In the genomic region with DNA sequence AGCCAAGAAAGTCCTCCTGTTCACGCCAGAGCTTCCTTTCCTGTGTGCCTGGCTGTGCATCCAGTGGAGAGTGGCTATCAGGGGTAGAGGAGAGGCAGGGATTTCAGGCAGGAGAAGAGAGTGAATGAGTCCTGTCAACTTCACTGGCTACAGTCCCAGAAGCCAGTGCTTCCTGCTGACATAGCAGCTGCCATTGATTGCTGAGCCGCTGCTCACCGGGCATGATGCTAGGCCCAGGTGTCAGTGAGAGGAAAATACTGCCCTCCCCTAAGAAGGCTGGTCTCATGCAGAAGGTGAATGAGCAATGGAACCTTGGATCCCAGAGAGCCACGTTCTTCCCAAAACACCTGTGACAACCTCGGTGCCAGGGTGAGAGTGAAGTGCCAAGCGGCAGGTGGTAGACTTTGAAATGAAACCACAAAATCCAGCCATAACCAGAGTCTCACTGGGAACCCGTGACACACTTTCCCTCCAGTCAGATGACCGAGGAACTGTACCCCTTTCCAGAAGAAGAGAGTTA, we compare ENCODE assay signal across 17 mouse cellular contexts.
A peak's percentile ranks its signal among the peaks of the same experiment; 100 is the strongest.
DNase-seq lines count a peak whose midpoint lies in the region.
"Had no signal": no experiment of that assay in that cellular context is flagged by ENCODE, and none has a peak within 500 bp of the region (broad histone marks: within the 10 kb centered on the region; RNA-seq: fewer than 3 reads in every experiment).

No protein-coding gene starts in this region.

- DNase-seq in 3134 (ENCODE audit: extremely low read depth, insufficient read length, low spot score) (peak; percentile 11), 3T3-L1 (ENCODE audit: low read depth, low spot score) (peak; percentile 13)
- DNase-seq in cerebellum, adult 18-20 months = peak; percentile 36 to 40
- peak; percentile 56 to 71 for DNase-seq in cerebellum, postnatal 25 days
- no peak for DNase-seq in kidney, postnatal 4 days
- DNase-seq in ovary, postnatal 36 days (ENCODE audit: low spot score) = no peak
- DNase-seq in embryo, embryonic 10.5 days (ENCODE audit: low spot score) = no peak
- DNase-seq: adrenal gland, postnatal 14 days; forebrain, postnatal 0 days; gastrocnemius, postnatal 10 days; heart, adult 2 months; kidney, adult 8-10 months; kidney, postnatal 14 days; lung, adult 2 months; lung, postnatal 4 days; right cerebral cortex, postnatal 4 days; thymus, adult 2 months had no signal

Comparison
In these comparisons a context has a peak if more than half of its experiments do, and no peak if none do; other contexts are left out.
1. DNase-seq: peak in 3134 (single experiment), 3T3-L1 (single experiment), cerebellum, adult 18-20 months (2 of 2) and cerebellum, postnatal 25 days (2 of 2); none in kidney, postnatal 4 days (0 of 2), ovary, postnatal 36 days (single experiment) and embryo, embryonic 10.5 days (single experiment).